Mouse (Mus musculus): ENCODE results near the gene Psmg4. TPM values are rescaled to one million over a fixed set of nuclear protein-coding genes. Genes with fewer than 3 reads are reported as not detected.

Psmg4 gene
- polyA plus RNA-seq, 1 experiment: 113 TPM

DNA sequence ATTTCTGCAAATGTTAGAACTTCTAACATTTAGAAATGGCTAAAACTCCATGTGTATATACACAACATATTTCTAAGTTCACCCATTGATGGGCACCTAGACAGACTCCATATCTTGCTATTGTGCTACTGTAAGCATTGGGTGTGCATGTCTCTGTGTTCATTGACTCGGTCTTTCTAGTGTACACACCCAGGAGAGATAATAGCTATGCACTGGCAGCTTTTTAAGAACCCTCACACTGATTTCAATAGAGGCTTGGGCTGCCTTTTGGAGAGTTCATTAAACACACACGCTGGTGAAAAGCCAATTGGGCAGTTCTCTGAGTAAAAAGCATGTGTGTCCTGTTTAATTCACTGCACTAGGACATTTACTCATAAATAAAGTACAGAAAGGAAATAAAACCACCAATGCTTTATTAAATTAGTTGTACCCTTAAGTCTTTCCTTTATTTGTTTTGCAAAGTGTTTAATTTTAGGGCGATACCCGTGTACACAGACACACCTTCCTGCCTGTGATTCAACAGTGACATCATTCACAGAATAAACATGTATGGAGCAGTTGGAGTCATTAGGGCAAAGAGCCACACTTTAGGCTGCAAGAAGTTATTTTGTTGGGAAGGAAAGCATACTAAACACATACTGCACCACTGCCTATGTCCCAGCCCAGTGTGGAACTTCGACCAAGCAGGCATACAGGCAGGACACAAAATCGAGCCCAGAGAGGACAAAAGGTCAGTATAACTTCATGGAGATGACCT, 45.1 kb downstream of the Psmg4 start:
- TF ChIP-seq CTCF (IDR thresholded peaks at IDR 0.05; ENCODE audit: borderline replicate concordance, extremely low read depth, insufficient read depth, insufficient read length): no peak
- TF ChIP-seq POLR2A (IDR thresholded peaks at IDR 0.05; ENCODE audit: borderline replicate concordance, extremely low read depth, insufficient read depth, insufficient read length, poor library complexity, severe bottlenecking): no peak
- peak; percentile 30 for DNase-seq (ENCODE audit: low read depth)

DNA sequence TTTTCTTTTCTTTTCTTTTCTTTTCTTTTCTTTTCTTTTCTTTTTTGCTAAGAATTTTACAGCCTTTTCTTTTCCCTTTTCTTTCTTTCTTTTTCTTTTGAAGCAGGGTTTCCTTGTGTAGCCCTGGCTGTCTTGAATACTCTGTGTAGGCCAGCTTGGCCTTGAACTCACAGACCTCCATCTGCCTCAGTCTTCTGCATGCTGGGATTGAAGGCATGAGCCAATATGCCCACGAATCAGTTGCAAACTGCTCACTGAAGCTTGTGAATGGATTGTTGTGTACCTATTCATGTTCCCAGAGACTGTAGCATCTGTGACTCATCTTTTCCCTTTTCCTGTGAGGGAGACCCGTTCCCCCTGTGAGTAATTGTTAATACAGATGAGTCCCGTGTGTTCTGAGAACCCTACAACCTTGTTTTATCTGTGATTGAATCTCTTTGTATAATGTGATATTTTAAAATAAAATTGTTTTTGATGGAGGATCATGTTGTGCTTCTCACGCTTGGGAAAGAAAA, 48.6 kb downstream of the Psmg4 start:
- TF ChIP-seq CTCF (IDR thresholded peaks at IDR 0.05; ENCODE audit: borderline replicate concordance, extremely low read depth, insufficient read depth, insufficient read length): no peak
- no peak for TF ChIP-seq POLR2A (IDR thresholded peaks at IDR 0.05; ENCODE audit: borderline replicate concordance, extremely low read depth, insufficient read depth, insufficient read length, poor library complexity, severe bottlenecking)
- no peak for DNase-seq (ENCODE audit: low read depth)

- DNase-seq (ENCODE audit: low read depth): no peak
- TF ChIP-seq CTCF (IDR thresholded peaks at IDR 0.05; ENCODE audit: borderline replicate concordance, extremely low read depth, insufficient read depth, insufficient read length): no peak
- TF ChIP-seq POLR2A (IDR thresholded peaks at IDR 0.05; ENCODE audit: borderline replicate concordance, extremely low read depth, insufficient read depth, insufficient read length, poor library complexity, severe bottlenecking): no peak
Measured at GRCm38 (mm10) chr13:34212735-34213212, 50.0 kb downstream of the Psmg4 start.

GRCm38 (mm10) chr13:34214855-34215254, 52.1 kb downstream of the Psmg4 start:
- TF ChIP-seq POLR2A (IDR thresholded peaks at IDR 0.05; ENCODE audit: borderline replicate concordance, extremely low read depth, insufficient read depth, insufficient read length, poor library complexity, severe bottlenecking): no peak
- DNase-seq (ENCODE audit: low read depth): no peak

DNA sequence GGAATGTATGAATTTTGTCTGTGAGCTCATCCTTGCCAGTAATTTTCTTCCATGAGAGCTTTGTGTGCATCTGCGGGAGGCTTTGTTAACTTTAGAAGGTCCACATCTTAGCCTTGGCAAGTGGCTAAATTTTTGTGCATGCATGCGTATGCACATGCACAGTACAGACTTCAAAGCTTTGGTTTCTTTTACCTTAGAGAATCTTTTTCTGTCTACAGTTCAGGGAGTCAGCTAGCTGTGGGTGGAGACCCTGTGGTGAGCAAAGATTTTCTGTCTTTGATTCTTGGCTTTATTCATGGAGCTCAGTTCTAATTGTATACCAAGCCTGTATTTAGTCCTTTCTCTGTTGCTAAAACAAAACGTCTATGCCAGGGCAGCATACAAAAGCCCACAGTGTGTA, 56.0 kb downstream of the Psmg4 start:
- TF ChIP-seq CTCF (IDR thresholded peaks at IDR 0.05; ENCODE audit: borderline replicate concordance, extremely low read depth, insufficient read depth, insufficient read length): no peak
- TF ChIP-seq POLR2A (IDR thresholded peaks at IDR 0.05; ENCODE audit: borderline replicate concordance, extremely low read depth, insufficient read depth, insufficient read length, poor library complexity, severe bottlenecking): no peak
- peak; percentile 60 for DNase-seq (ENCODE audit: low read depth)

- no peak for TF ChIP-seq POLR2A (IDR thresholded peaks at IDR 0.05; ENCODE audit: borderline replicate concordance, extremely low read depth, insufficient read depth, insufficient read length, poor library complexity, severe bottlenecking)
- no peak for TF ChIP-seq CTCF (IDR thresholded peaks at IDR 0.05; ENCODE audit: borderline replicate concordance, extremely low read depth, insufficient read depth, insufficient read length)
Measured at GRCm38 (mm10) chr13:34219728-34220127, 57.0 kb downstream of the Psmg4 start.

DNA sequence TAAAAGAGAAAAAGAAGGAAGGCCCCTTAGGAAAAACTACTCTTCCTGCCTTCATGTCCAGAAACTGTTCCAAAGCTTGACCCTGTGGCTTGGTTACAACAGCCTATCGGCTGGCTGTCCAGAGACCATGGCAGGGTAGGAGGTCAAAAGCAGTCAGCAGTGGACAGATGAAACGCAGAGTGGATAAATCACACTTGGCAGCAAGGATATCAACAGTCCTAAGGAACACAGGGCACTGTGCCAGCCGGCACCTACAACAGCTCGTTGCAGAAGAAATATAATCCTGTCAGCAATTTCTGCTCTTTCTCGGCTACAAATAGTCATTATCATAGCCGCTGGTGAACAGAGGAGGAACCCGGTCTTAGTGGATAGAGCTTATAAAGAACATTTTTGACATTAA, 60.2 kb downstream of the Psmg4 start:
- no peak for TF ChIP-seq POLR2A (IDR thresholded peaks at IDR 0.05; ENCODE audit: borderline replicate concordance, extremely low read depth, insufficient read depth, insufficient read length, poor library complexity, severe bottlenecking)
- no peak for TF ChIP-seq CTCF (IDR thresholded peaks at IDR 0.05; ENCODE audit: borderline replicate concordance, extremely low read depth, insufficient read depth, insufficient read length)
- peak; percentile 77 for DNase-seq (ENCODE audit: low read depth)

More at GRCm38 (mm10) chr13:34219728-34220127, 57.0 kb downstream of the Psmg4 start:
- peak; percentile 57 for DNase-seq (ENCODE audit: low read depth)

DNA sequence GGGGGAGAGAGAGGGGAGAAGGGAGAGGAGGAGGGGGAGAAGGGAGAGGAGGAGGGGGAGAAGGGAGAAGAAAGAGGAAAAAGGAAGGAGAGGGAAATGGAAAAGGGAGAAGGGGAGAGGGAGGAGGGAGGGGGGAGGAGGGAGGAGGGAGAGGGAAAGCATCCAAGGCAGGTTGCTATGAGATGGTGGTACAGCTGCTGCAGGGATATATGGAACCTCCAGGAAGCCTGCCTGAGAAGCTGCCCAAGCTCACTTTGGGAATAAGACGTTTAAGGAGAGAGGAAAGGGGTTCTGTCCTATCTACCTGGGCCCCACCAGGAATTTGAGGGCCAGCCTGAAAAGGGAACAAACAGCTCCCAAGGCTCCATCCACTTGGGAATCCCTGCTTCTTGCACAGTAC, 64.2 kb downstream of the Psmg4 start:
- peak; percentile 58 for DNase-seq (ENCODE audit: low read depth)
- no peak for TF ChIP-seq CTCF (IDR thresholded peaks at IDR 0.05; ENCODE audit: borderline replicate concordance, extremely low read depth, insufficient read depth, insufficient read length)
- TF ChIP-seq POLR2A (IDR thresholded peaks at IDR 0.05; ENCODE audit: borderline replicate concordance, extremely low read depth, insufficient read depth, insufficient read length, poor library complexity, severe bottlenecking): no peak

Other genes with a start within 250 kb of the Psmg4 start
- 3.6 and 4.6 TPM in 2 replicates for gene Nqo2, start 198.3 kb upstream of the Psmg4 start, polyA plus RNA-seq (2012; rRNA removed)
- gene Ripk1, start 160.6 kb upstream of the Psmg4 start, polyA plus RNA-seq (2012; rRNA removed): 3.1 and 4.5 TPM in 2 replicates
- 25.5 and 28.8 TPM in 2 replicates for gene Serpinb6a, start 160.2 kb upstream of the Psmg4 start, polyA plus RNA-seq (2012; rRNA removed)
- gene Bphl, start 125.4 kb upstream of the Psmg4 start, polyA plus RNA-seq (2012; rRNA removed): 27.7 and 31.5 TPM in 2 replicates
- 3,454 and 3,966 TPM in 2 replicates for gene Tubb2a, start 85.0 kb upstream of the Psmg4 start, polyA plus RNA-seq (2012; rRNA removed)
- gene Tubb2b, start 32.5 kb upstream of the Psmg4 start, polyA plus RNA-seq (2012; rRNA removed): 7,416 and 8,191 TPM in 2 replicates
- gene Slc22a23, start 182.2 kb downstream of the Psmg4 start, polyA plus RNA-seq (2012; rRNA removed): 67.8 and 87.6 TPM in 2 replicates

Measured in brain, embryonic 14.5 days (tissue).